Comparison of ENCODE assay signal across 12 mouse cellular contexts in the genomic region with DNA sequence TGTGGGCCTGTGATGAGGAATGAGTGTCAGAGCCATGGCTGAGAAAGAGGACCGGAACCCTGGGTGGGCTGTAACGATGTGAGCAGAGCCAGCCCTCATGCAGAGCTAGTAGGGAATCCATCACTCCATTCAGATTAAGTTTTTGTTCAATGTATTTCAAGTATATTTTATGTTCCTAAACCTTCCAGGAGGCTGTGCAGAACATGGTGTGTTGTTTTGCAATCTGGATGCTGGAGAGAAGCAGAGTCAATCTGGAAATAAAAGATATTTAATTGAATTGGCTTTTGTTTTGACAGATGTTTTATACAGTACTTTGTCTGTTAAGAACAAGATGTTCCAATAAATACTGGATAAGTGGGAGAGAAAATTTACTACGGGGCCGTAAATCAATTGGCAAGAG.
"Had no signal": no experiment of that assay in that cellular context is flagged by ENCODE, and none has a peak within 500 bp of the region (broad histone marks: within the 10 kb centered on the region; RNA-seq: fewer than 3 reads in every experiment).

No protein-coding gene starts in this region.

- DNase-seq: layer of hippocampus, adult 9-11 months; layer of hippocampus, postnatal 36 days; lung, adult 18-20 months; midbrain, embryonic 14.5 days; right cerebral cortex, adult 18-20 months; right cerebral cortex, postnatal 25 days; thymus, postnatal 4 days had no signal

- H3K27ac ChIP-seq: limb, embryonic 12.5 days; liver, embryonic 14.5 days; neural tube, embryonic 15.5 days; stomach, postnatal 0 days had no signal

- H3K36me3 ChIP-seq: limb, embryonic 12.5 days; neural tube, embryonic 15.5 days had no signal

- H3K4me3 ChIP-seq: limb, embryonic 12.5 days; myocyte; neural tube, embryonic 15.5 days had no signal

- H3K9ac ChIP-seq: limb, embryonic 12.5 days; liver, embryonic 14.5 days; neural tube, embryonic 15.5 days had no signal

- H3K9me3 ChIP-seq: neural tube, embryonic 15.5 days had no signal

- H3K4me1 ChIP-seq: limb, embryonic 12.5 days; neural tube, embryonic 15.5 days had no signal

- H3K4me2 ChIP-seq: limb, embryonic 12.5 days; neural tube, embryonic 15.5 days had no signal

- H3K27me3 ChIP-seq: limb, embryonic 12.5 days had no signal
